Mouse (Mus musculus) heart, adult 2 months (tissue): ENCODE results near the gene Wdr83. TPM values are rescaled to one million over a fixed set of nuclear protein-coding genes. Genes with fewer than 3 reads are reported as not detected.
A peak's percentile ranks its signal among the peaks of the same experiment; 100 is the strongest.
"Not testable (repeated sequence)": the region's sequence is repeated elsewhere in the genome, so short reads cannot be mapped to it uniquely, and the experiment has no call there.

Experiments
- DNase-seq, 2 experiments: peaks; one replicate each; pipeline ENCODE4 v3.0.0; 2021
- H3K27ac ChIP-seq: fragments of 200-600 bp; 2 replicates; pipeline ENCODE4 v1.8.1; 2022
- H3K27me3 ChIP-seq: fragments of 200-500 bp; 2 replicates; pipeline ENCODE4 v1.6.1; 2012; ENCODE audit warnings: mild to moderate bottlenecking, low read length, inconsistent platforms, mixed read lengths; ENCODE audit not compliant: control insufficient read depth, insufficient read depth
- H3K36me3 ChIP-seq: fragments of 200-500 bp; 2 replicates; pipeline ENCODE4 v1.6.1; 2012; ENCODE audit warnings: low read length, inconsistent platforms; ENCODE audit not compliant: control insufficient read depth, insufficient read depth
- H3K4me1 ChIP-seq: fragments of 200-500 bp; 2 replicates; pipeline ENCODE4 v1.6.1; 2011; ENCODE audit warnings: low read length; ENCODE audit not compliant: control insufficient read depth, insufficient read depth
- H3K4me3 ChIP-seq: fragments of 200-600 bp; 2 replicates; pipeline ENCODE4 v1.8.1; 2022
- H3K79me2 ChIP-seq: fragments of 200-500 bp; replicated peaks from 2 replicates; pipeline ENCODE4 v1.6.1; 2012; ENCODE audit warnings: mild to moderate bottlenecking, inconsistent platforms, low read length, moderate library complexity, mixed read lengths; ENCODE audit not compliant: control insufficient read depth, insufficient read depth
- H3K9ac ChIP-seq: fragments of 200-500 bp; 2 replicates; pipeline ENCODE4 v1.6.1; 2012; ENCODE audit warnings: low read depth, mild to moderate bottlenecking, control low read depth, inconsistent platforms, low read length, mixed read lengths
- CTCF ChIP-seq: fragments of 200-600 bp; IDR thresholded peaks from 2 replicates; pipeline ENCODE4 v1.8.1; 2022; ENCODE audit warnings: antibody characterized with exemption, mild to moderate bottlenecking, moderate library complexity
- EP300 ChIP-seq: fragments of 200-500 bp; IDR thresholded peaks from 2 replicates; pipeline ENCODE4 v1.6.1; 2011; ENCODE audit warnings: low read depth, low read length, control low read depth; ENCODE audit not compliant: insufficient read depth
- POLR2A ChIP-seq: fragments of 200-500 bp; IDR thresholded peaks from 2 replicates; pipeline ENCODE4 v1.6.1; 2011; ENCODE audit warnings: mild to moderate bottlenecking, low read depth, low read length, control low read depth; ENCODE audit not compliant: insufficient read depth
- WGBS: fragments of 180-500 bp; shearing (Covaris S2); methylation state at CpG from one replicate; pipeline ENCODE4 v1.1.7; 2018; 5-methylcytosine and 5-hydroxymethylcytosine counted together
- intact Hi-C: fragments of 180-260 bp; cut with DNase I; formaldehyde crosslinking; loops from one replicate; pipeline ENCODE4 v1.15.1; 2025
- long read RNA-seq: library from polyadenylated mRNA; stranded (forward); transcript quantifications from one replicate; pipeline ENCODE4 v2.0.0, GENCODE M21; 2021
- polyA plus RNA-seq: library from polyadenylated mRNA; depleted of rRNA; stranded (reverse); fragments of >200 nt; gene quantifications from 2 replicates; pipeline ENCODE4 v1.2.3, GENCODE M21; 2012; rRNA removed
- total RNA-seq, 2 experiments: library from RNA; stranded (reverse); gene quantifications; 2 replicates each; pipeline ENCODE4 v1.2.3; 2021

The Wdr83 gene
- total RNA-seq (10 to 100 TPM; 29.4 to 30.2 TPM), polyA plus RNA-seq (39.2 and 44.2 TPM in 2 replicates)
- long read RNA-seq, transcript Wdr83-201 (9 exons, 1,238 nt): major isoform, 7 of 11 reads
- long read RNA-seq, partial matches to known transcripts: 1 of 11 reads
- long read RNA-seq, other reads (novel, unspliced or antisense): 1 of 11 reads

- H3K4me3 ChIP-seq: peak within 1 kb of the TSS; percentile 99
- H3K9ac ChIP-seq: peak within 1 kb of the TSS; percentile 94
- no peak for TF ChIP-seq POLR2A
- no peak for TF ChIP-seq EP300
- no peak for TF ChIP-seq CTCF
- H3K79me2 ChIP-seq: peaks cover 3% of the 10 kb centered on the region; the same call in 1 of the 2 replicates
- H3K36me3 ChIP-seq: no peaks in the 10 kb centered on the region
- intact Hi-C loops: loop anchor here (5.0 kb wide), 3 partner anchors 36 to 424 kb away; partner anchors contain the start of genes Orc6 and Vps35
- 0% methylated on average over 9 of the region's 9 CpGs for WGBS
- no peaks in the 10 kb centered on the region for H3K27me3 ChIP-seq
- H3K27ac ChIP-seq: peak within 1 kb of the TSS; percentile 81
- DNase-seq: peak in 1 of 2 experiments; percentile 63
- H3K4me1 ChIP-seq: peaks cover 11% of the 10 kb centered on the region
Measured at GRCm38 (mm10) chr8:85081216-85081555, at the start of gene Wdr83. TSS of gene Wdr83 (minus strand) at chr8:85081306.

GRCm38 (mm10) chr8:85123691-85124090, 42.6 kb upstream of the Wdr83 start:
- H3K4me3 ChIP-seq: no peak overlapping the region
- no peaks in the 10 kb centered on the region for H3K36me3 ChIP-seq
- no peaks in the 10 kb centered on the region for H3K79me2 ChIP-seq
- no peak for DNase-seq
- H3K27me3 ChIP-seq: no peaks in the 10 kb centered on the region
- no peaks in the 10 kb centered on the region for H3K4me1 ChIP-seq
- 92% methylated on average over 8 of the region's 8 CpGs for WGBS
- H3K9ac ChIP-seq: no peak overlapping the region
- H3K27ac ChIP-seq: no peak overlapping the region
- intact Hi-C loops: no loop called here
- no peak for TF ChIP-seq CTCF
- TF ChIP-seq EP300: no peak
- TF ChIP-seq POLR2A: no peak

GRCm38 (mm10) chr8:85122995-85123394, 41.9 kb upstream of the Wdr83 start, which contains the start of gene Zfp791:
TSS of gene Zfp791 (minus strand) at chr8:85123095.
- WGBS: 77% methylated on average over 3 of the region's 3 CpGs
- no peak for DNase-seq
- Histone ChIP-seq H3K4me1 (no peaks in the 10 kb centered on the region), H3K36me3 (no peaks in the 10 kb centered on the region), H3K27me3 (no peaks in the 10 kb centered on the region), H3K27ac (no peak within 1 kb of the TSS), H3K9ac (no peak within 1 kb of the TSS), H3K79me2 (no peaks in the 10 kb centered on the region), H3K4me3 (no peak within 1 kb of the TSS)
- intact Hi-C loops: no loop called here
- TF ChIP-seq POLR2A (no peak), CTCF (no peak), EP300 (no peak)

- H3K27me3 ChIP-seq, H3K36me3 ChIP-seq, H3K9ac ChIP-seq, H3K79me2 ChIP-seq, H3K4me1 ChIP-seq, H3K27ac ChIP-seq, intact Hi-C loops, DNase-seq, H3K4me3 ChIP-seq: not testable (repeated sequence)
- 81% methylated on average over 5 of the region's 5 CpGs for WGBS
Measured at GRCm38 (mm10) chr8:85120251-85120650, 39.1 kb upstream of the Wdr83 start.

GRCm38 (mm10) chr8:85119052-85119981, 38.2 kb upstream of the Wdr83 start:
- Histone ChIP-seq H3K79me2 (no peaks in the 10 kb centered on the region), H3K4me1 (no peaks in the 10 kb centered on the region), H3K9ac (peak overlapping the region; percentile 95), H3K27me3 (no peaks in the 10 kb centered on the region), H3K36me3 (no peaks in the 10 kb centered on the region), H3K4me3 (peak overlapping the region; percentile 63), H3K27ac (peak overlapping the region; percentile 66)
- 8% methylated on average over 37 of the region's 37 CpGs for WGBS
- peak; percentile 65 for TF ChIP-seq POLR2A
- TF ChIP-seq EP300: no peak
- TF ChIP-seq CTCF: peak; percentile 56
- peak; percentile 83 to 85 for DNase-seq
- intact Hi-C loops: loop anchor here (5.0 kb wide), 1 partner anchor 37 kb away; the partner anchor contains the start of genes Man2b1, Wdr83 and Wdr83os

- intact Hi-C loops: loop anchor here (5.0 kb wide), 1 partner anchor 35 kb away; the partner anchor contains the start of genes Man2b1, Wdr83 and Wdr83os
- no peaks in the 10 kb centered on the region for H3K36me3 ChIP-seq
- no peak for DNase-seq
- no peak overlapping the region for H3K27ac ChIP-seq
- no peaks in the 10 kb centered on the region for H3K79me2 ChIP-seq
- TF ChIP-seq EP300 (no peak), POLR2A (no peak), CTCF (no peak)
- H3K4me1 ChIP-seq: no peaks in the 10 kb centered on the region
- H3K4me3 ChIP-seq: no peak overlapping the region
- H3K9ac ChIP-seq: no peak overlapping the region
- H3K27me3 ChIP-seq: no peaks in the 10 kb centered on the region
- 92% methylated on average over 7 of the region's 7 CpGs for WGBS
Measured at GRCm38 (mm10) chr8:85116984-85117383, 35.9 kb upstream of the Wdr83 start.
